Mouse (Mus musculus) erythroid progenitor cell, adult 5-6 weeks (primary cell): Measurements from ENCODE around the gene Mn1. TPM values are rescaled to one million over a fixed set of nuclear protein-coding genes. Genes with fewer than 3 reads are reported as not detected.

Source experiments
- ATAC-seq: replicated peaks from 2 replicates; pipeline ENCODE4 v1.8.0; 2016; ENCODE audit warnings: moderate number of reproducible peaks, mild to moderate bottlenecking, moderate TSS enrichment, inconsistent platforms; ENCODE audit not compliant: poor library complexity, low FRiP score, severe bottlenecking
- total RNA-seq, 2 experiments: library from RNA; stranded (forward) in 1 of 2; stranded (reverse) in 1 of 2; fragments of 150-400 nt in 1 of 2; fragments of 186-747, 209-891 nt in 1 of 2; gene quantifications; 2 replicates each; pipeline versions ENCODE4 v1.2.3 to v1.2.4; 2015 to 2017; ENCODE audit warnings: low replicate concordance in 2 of 2

Gene Mn1
- total RNA-seq, 2 experiments from 2014 or later = not detected

- ATAC-seq = no peak
Observed at GRCm38 (mm10) chr5:111404721-111405120, 12.4 kb upstream of the Mn1 start.

GRCm38 (mm10) chr5:111408470-111409105 is 8.6 kb upstream of the Mn1 start:
- no peak for ATAC-seq

- 0 out of 2 replicates have a peak, but pooled peaks have one; percentile 46 for ATAC-seq
Observed at GRCm38 (mm10) chr5:111409412-111410044, 7.6 kb upstream of the Mn1 start.

- no peak for ATAC-seq
Observed at GRCm38 (mm10) chr5:111410665-111411064, 6.5 kb upstream of the Mn1 start.

- ATAC-seq = no peak
Observed at GRCm38 (mm10) chr5:111414192-111414591, 3.0 kb upstream of the Mn1 start.

- ATAC-seq = no peak
Observed at GRCm38 (mm10) chr5:111414770-111415249, 2.4 kb upstream of the Mn1 start.

- no peak for ATAC-seq
Observed at GRCm38 (mm10) chr5:111415575-111415974, 1.6 kb upstream of the Mn1 start.

GRCm38 (mm10) chr5:111416048-111416447 is 1.1 kb upstream of the Mn1 start:
- no peak for ATAC-seq

- ATAC-seq = no peak
Observed at GRCm38 (mm10) chr5:111417378-111418131, 393 bp downstream of the Mn1 start.

GRCm38 (mm10) chr5:111418202-111419120 is 1.3 kb downstream of the Mn1 start:
- no peak for ATAC-seq

GRCm38 (mm10) chr5:111419121-111419881 is 2.1 kb downstream of the Mn1 start:
- no peak for ATAC-seq

GRCm38 (mm10) chr5:111420011-111420691 is 3.0 kb downstream of the Mn1 start:
- no peak for ATAC-seq

GRCm38 (mm10) chr5:111420896-111421295 is 3.7 kb downstream of the Mn1 start:
- ATAC-seq = no peak

GRCm38 (mm10) chr5:111421424-111421823 is 4.3 kb downstream of the Mn1 start:
- ATAC-seq = no peak

GRCm38 (mm10) chr5:111422058-111422800 is 5.1 kb downstream of the Mn1 start:
- no peak for ATAC-seq

- no peak for ATAC-seq
Observed at GRCm38 (mm10) chr5:111423011-111423410, 5.8 kb downstream of the Mn1 start.

GRCm38 (mm10) chr5:111423616-111424015 is 6.5 kb downstream of the Mn1 start:
- no peak for ATAC-seq

- no peak for ATAC-seq
Observed at GRCm38 (mm10) chr5:111425813-111426212, 8.7 kb downstream of the Mn1 start.
